Mouse (Mus musculus) heart, postnatal 0 days (tissue): ENCODE measurements around the gene Shroom4.

ENCODE experiments used
- CTCF ChIP-seq: IDR thresholded peaks from 2 replicates; pipeline ENCODE4 v1.5.1; 2016; ENCODE audit warnings: antibody characterized with exemption, control low read depth, low read depth
- EP300 ChIP-seq: IDR thresholded peaks from 2 replicates; pipeline ENCODE4 v1.6.1; 2016; ENCODE audit warnings: antibody characterized with exemption, low read depth

GRCm38 (mm10) chrX:6399626-6400397 is at the start of gene Shroom4:
- TF ChIP-seq CTCF (no peak), EP300 (no peak)
